Mouse (Mus musculus): Measurements from ENCODE around the gene Epb41l2.

GRCm38 (mm10) chr10:25359208-25359958 is at the start of gene Epb41l2:
- TF ChIP-seq CTCF (IDR thresholded peaks at IDR 0.05; ENCODE audit: extremely low read depth, insufficient read depth, insufficient read length, insufficient replicate concordance): no peak
- peak; percentile 76 for TF ChIP-seq POLR2A (IDR thresholded peaks at IDR 0.05; ENCODE audit: low read depth, low read length)

All from spleen, adult 2 months (tissue).